Mouse (Mus musculus) WW6 (cell line): ENCODE data around the gene Dhrs1.
A peak's percentile ranks its signal among the peaks of the same experiment; 100 is the strongest.

ENCODE experiments used
- DNase-seq: peaks from one replicate; pipeline ENCODE4 v3.0.0-alpha.2; 2013; ENCODE audit warnings: low read depth, low spot score

The Dhrs1 gene

GRCm38 (mm10) chr14:55763166-55763565, 17.7 kb upstream of the Dhrs1 start:
- no peak for DNase-seq

DNA sequence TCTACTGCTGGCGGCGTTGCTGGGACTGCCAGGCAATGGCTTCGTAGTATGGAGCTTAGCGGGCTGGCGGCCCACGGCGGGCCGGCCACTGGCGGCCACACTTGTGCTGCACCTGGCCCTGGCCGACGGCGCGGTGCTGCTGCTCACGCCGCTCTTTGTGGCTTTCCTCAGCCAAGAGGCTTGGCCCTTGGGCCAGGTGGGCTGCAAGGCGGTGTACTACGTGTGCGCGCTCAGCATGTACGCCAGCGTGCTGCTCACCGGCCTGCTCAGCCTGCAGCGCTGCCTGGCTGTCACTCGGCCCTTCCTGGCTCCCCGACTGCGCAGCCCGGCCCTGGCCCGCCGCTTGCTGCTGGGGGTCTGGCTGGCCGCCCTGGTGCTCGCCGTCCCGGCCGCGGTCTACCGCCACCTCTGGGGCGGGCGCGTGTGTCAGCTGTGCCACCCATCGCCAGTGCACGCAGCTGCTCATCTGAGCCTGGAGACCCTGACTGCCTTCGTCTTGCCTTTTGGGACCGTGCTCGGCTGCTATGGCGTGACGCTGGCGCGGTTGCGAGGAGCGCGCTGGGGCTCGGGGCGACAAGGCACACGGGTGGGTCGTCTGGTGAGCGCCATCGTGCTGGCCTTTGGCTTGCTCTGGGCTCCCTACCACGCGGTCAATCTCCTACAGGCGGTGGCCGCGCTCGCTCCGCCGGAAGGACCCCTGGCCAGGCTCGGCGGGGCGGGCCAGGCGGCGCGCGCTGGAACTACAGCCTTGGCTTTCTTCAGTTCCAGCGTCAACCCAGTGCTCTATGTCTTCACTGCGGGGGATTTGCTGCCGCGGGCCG, 16.7 kb upstream of the Dhrs1 start:
- DNase-seq = no peak

GRCm38 (mm10) chr14:55761163-55761562, 15.7 kb upstream of the Dhrs1 start, which contains the start of gene Ltb4r2:
TSS of gene Ltb4r2 (plus strand) at chr14:55761428.
- no peak for DNase-seq

DNA sequence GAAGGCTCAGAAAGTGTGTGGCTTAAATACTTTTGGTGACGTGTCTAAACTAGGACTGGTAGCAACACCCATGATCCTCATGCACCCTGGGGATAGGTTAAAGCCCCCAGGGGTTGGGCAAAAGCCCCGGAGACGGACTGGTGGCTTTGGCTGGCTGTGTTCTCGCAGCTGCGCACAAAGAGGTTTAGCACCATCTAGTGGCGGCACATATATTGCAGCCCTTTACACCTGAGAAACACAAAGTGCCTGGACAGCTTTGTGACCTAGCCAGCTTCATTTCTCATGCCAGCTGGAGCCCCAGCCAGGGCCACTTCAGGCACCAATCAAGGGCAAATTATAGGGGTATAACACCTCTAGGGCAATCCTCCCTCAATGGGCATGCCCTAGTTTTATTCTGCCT, 14.7 kb upstream of the Dhrs1 start:
- DNase-seq = peak; percentile 58

GRCm38 (mm10) chr14:55758363-55758784, 12.9 kb upstream of the Dhrs1 start, which contains the start of gene Cideb:
TSS of gene Cideb (minus strand) at chr14:55758458.
- DNase-seq = no peak

DNA sequence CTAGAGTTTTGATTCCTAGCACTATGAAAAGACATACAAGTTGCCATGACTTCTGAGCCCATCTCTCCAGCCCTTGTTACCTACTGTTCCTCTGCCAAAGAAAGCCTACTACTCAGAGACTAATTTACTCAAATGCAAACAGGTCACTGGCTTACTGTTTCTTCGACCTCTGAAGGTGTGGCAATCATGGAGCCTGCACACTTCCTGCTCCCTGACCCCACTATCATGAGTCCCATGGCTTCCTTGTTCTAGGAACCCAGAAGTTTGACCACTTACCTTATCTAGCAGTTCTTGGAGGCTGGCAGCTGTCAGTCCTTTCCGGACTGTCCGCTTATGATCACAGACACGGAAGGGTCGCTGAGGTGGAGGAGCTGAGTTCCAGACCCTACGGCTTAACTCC, 12.1 kb upstream of the Dhrs1 start:
- DNase-seq = no peak

GRCm38 (mm10) chr14:55747051-55747847, 1.8 kb upstream of the Dhrs1 start:
- no peak for DNase-seq

DNA sequence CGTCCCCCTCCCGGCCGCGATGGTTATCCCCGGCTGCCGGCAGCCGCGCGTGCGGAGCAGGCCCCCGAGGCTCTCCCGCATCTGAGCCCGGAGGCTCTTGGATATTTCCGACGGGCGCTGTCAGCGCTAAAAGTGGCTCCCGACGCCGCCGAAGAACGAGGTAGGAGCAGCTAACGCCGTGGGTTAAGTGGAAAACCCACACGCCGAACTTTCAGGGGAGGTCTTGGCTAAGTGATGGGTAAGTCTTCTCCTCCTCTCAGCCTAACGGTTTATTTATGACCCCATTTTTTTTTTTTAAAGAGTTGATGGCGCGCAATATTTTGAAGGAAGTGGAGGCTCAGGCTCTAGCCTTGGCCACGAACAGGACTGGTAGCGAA, 359 bp upstream of the Dhrs1 start:
- no peak for DNase-seq

GRCm38 (mm10) chr14:55743711-55744110, 1.8 kb downstream of the Dhrs1 start:
- no peak for DNase-seq

GRCm38 (mm10) chr14:55737086-55737687, 8.3 kb downstream of the Dhrs1 start:
- no peak for DNase-seq

DNA sequence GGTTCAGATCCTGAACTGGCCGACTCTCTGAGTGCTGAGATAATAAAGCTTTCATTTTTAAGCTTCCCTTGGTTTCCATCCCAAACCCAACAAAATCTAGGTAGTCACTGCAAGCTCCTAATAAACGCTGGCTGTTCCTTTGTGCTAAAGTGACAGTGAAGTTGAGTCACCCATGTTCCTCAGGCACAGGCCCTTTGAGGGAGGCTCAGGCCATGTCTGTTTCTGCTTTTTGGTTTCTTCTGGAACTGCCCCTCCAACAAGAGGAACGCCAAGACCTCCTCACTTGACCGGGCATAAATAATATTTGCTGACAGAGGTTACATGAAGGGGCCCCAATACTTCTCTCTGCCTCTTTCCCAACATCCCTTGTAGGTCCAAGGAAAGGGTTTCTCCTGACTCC, 9.7 kb downstream of the Dhrs1 start:
- DNase-seq = no peak

- no peak for DNase-seq
These were observed 10.2 kb downstream of the Dhrs1 start for GRCm38 (mm10) chr14:55735334-55735733.

GRCm38 (mm10) chr14:55734869-55735268, 10.6 kb downstream of the Dhrs1 start:
- DNase-seq = no peak

GRCm38 (mm10) chr14:55733889-55734288, 11.6 kb downstream of the Dhrs1 start:
- no peak for DNase-seq

DNA sequence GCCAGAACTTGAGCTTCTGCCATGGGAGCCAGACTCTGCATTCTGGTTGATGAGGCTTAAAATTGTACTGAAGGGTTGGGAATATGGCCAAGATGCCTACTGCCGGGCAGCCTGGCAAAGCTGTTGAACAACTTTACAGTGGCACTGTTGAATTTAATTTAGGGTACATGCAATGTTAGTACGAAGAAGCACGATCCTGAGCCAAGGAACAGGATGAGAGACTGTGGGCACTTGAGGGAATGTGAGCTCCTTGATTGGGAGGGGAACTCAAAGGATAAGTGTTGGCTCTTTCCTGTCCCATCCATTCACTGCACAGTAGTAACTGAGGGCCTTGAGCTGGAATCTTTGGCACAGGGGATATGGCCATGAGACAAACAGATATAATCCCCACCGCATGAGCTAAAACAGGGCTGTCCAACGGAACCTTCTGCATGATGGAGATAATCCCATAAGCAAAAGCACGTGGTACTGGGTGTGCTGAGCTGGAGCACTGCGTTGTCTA, 14.9 kb downstream of the Dhrs1 start:
- no peak for DNase-seq

DNA sequence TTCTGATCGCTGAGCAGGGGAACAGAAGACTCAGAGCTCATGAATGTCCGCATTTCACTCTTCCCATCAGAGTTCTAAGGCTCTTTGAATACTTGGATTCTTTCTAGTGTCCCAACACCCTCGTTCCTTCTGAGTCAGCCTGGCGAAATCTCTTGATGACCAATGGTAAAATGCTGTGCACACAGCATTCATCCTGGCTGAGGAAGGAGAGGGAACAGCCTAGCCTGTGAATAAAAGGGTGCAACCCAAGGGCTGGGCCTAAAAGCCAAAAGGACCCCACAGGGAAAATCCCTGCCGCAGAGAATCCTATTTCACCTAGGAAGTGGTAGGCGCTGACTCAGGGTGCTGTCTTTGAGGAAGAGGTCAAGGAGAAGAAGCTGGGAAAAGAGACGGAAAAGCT, 15.4 kb downstream of the Dhrs1 start:
- no peak for DNase-seq

- DNase-seq = no peak
These were observed 17.4 kb downstream of the Dhrs1 start for GRCm38 (mm10) chr14:55727889-55728685.

GRCm38 (mm10) chr14:55726261-55726660, 19.2 kb downstream of the Dhrs1 start:
- no peak for DNase-seq

DNA sequence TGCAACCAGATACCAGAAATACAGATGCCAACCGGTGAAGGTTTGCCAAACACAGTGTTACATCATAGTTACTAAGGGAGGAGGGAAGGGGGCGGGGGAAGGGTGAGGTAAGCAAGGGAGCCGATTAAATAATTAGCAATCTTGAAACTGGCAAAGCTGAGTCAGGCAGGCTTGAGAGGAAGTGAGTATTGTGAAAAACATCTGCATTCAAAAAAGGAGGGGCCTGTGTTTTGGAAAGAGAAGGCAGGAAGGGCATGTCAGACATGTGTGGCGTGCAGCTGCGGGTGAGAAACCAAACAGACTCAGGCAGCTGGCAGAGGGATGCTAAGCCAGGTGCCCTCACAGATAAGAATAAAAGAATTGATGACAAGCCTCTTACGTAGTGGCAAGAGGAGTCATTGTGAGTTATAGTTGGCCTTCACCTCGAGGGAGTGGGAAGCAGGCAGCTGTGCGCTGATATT, 21.0 kb downstream of the Dhrs1 start:
- no peak for DNase-seq

DNA sequence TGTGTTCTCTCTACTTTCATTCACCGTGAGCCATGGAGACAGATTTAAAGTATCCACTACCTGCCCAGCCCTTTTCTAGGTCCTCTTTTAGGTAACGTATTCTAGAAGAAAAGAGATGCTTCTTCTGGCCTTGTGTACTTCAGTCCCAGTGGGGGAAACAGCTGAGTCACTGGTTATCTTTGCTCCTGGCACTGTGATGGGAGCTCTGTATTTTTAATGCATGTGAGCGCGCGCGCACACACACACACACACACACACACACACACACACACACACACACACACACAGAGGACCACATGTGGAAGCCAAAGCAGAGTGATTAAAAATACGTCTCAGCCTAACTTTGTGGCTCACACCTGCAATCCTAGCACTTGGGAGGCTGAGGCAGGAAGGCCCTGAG, 22.1 kb downstream of the Dhrs1 start:
- no peak for DNase-seq

DNA sequence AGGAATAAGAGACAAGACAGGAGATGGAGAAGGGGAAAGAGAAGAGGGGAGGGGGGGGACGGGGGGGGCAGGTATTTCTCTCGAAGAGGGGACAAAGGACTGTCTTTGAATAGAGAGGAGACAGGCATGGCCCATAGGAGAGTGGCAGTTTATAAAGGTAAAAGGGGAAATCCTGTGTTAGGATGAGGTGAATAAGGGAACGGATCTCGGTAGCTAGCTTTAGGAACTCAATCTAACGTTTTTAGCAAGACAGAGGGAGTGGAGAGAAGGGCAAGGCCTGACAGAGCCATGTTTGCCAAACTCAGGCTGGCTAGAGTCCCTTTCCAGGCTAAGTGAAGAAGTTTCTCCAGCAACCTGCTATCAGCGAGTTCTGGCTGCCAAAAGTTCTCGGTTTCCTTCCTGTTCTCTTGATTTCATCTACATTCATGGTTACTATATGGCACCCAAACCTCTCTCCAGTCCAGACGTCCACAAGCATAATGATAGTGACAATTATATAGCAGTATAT, 23.0 kb downstream of the Dhrs1 start:
- DNase-seq = no peak
